Mouse (Mus musculus) forebrain, embryonic 11.5 days (tissue): ENCODE data around the gene Shank2. TPM values are rescaled to one million over a fixed set of nuclear protein-coding genes. Genes with fewer than 3 reads are reported as not detected.
A peak's percentile ranks its signal among the peaks of the same experiment; 100 is the strongest.

Experiments used
- ATAC-seq: fragments of 200-750 bp; cut with Nextera tagmentation; replicated peaks from 2 replicates; pipeline ENCODE4 v1.8.0; 2017; ENCODE audit warnings: moderate TSS enrichment; ENCODE audit not compliant: low FRiP score
- DNase-seq: peaks from one replicate; pipeline ENCODE4 v3.0.0-alpha.2; 2017; ENCODE audit warnings: low spot score
- H3K27ac ChIP-seq: fragments of 300-500 bp; sonication (generic); 2 replicates; pipeline ENCODE4 v1.5.1; 2014; ENCODE audit warnings: low read depth, low read length
- H3K27me3 ChIP-seq: fragments of 300-500 bp; sonication (generic); 2 replicates; pipeline ENCODE4 v1.6.1; 2014; ENCODE audit warnings: mild to moderate bottlenecking, low read length, mixed read lengths; ENCODE audit not compliant: control insufficient read depth, insufficient read depth
- H3K36me3 ChIP-seq: fragments of 300-500 bp; sonication (generic); 2 replicates; pipeline ENCODE4 v1.6.1; 2014; ENCODE audit warnings: mild to moderate bottlenecking, low read length, moderate library complexity, mixed read lengths; ENCODE audit not compliant: control insufficient read depth, insufficient read depth
- H3K4me1 ChIP-seq: fragments of 300-500 bp; sonication (generic); replicated peaks from 2 replicates; pipeline ENCODE4 v1.6.1; 2014; ENCODE audit warnings: low read length, mixed read lengths; ENCODE audit not compliant: control insufficient read depth, insufficient read depth
- H3K4me2 ChIP-seq: fragments of 300-500 bp; sonication (generic); 2 replicates; pipeline ENCODE4 v1.6.1; 2014; ENCODE audit warnings: low read depth, mild to moderate bottlenecking, low read length, moderate library complexity, mixed read lengths; ENCODE audit not compliant: severe bottlenecking
- H3K4me3 ChIP-seq: fragments of 300-500 bp; sonication (generic); 2 replicates; pipeline ENCODE4 v1.5.1; 2014; ENCODE audit warnings: low read depth, low read length
- H3K9ac ChIP-seq: fragments of 300-500 bp; sonication (generic); 2 replicates; pipeline ENCODE4 v1.6.1; 2014; ENCODE audit warnings: low read length
- H3K9me3 ChIP-seq: fragments of 300-500 bp; sonication (generic); 2 replicates; pipeline ENCODE4 v1.6.1; 2016; ENCODE audit warnings: low read length, mixed read lengths; ENCODE audit not compliant: control insufficient read depth
- WGBS: fragments of 180-500 bp; shearing (Covaris S2); extraction: QIAGEN DNeasy Blood & Tissue Kit; methylation state at CpG from one replicate; pipeline ENCODE4 v1.1.7; 2014; 5-methylcytosine and 5-hydroxymethylcytosine counted together
- polyA plus RNA-seq: library from polyadenylated mRNA; unstranded; fragments of >200 nt; fragmentation: Nextera tagmentation; extraction: Ambion mirVana; gene quantifications from 2 replicates; pipeline ENCODE4 v1.2.1, GENCODE M21; 2014

Shank2 gene
- polyA plus RNA-seq, 1 experiment from 2014 or later = 2.2 TPM

DNA sequence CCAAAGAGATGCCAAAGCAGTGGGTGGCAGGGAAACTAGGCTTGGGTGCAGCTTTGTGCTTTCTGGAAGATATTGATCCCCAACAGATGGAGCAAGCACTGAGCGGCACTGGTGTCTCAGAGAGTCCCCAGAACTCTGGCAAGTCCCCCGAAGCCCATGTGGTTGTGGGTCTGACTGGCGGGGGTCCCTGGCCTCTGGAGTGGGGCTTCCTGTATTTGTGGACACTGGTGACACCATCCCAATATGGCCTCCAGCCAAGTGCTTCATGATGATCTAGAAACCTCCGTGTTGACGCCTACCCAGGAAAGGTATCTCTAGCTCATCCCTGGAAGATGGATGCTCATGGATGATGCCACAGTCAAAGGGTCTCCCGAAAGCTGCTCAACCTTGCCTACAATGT is 172.1 kb downstream of the Shank2 start:
- Histone ChIP-seq H3K4me3 (no peak overlapping the region), H3K27me3 (peaks cover 14% of the 10 kb centered on the region)
- ATAC-seq = no peak

DNA sequence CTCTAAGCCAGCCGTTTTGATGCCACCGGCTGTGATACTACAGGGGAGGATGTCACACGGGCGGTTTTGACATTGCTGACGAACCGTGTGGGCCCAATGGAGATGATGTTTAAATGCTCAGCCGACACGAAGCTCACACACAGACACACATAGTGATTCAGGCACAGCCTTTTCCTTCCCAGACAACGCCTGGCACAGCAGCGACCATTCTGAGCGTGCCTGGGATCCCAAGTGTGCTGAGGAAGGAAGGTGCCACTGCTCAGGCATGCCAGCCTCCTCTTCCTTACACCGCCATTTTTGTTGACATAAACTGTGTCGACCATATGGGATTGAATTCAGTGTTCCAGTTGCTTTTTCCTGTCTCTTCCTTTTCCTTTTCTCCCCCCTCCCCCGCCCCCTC is 172.6 kb downstream of the Shank2 start:
- H3K27me3 ChIP-seq = peaks cover 14% of the 10 kb centered on the region
- ATAC-seq = no peak
- H3K9me3 ChIP-seq = no peaks in the 10 kb centered on the region
- no peaks in the 10 kb centered on the region for H3K4me1 ChIP-seq
- no peak for DNase-seq
- 86% methylated on average over 14 of the region's 14 CpGs for WGBS
- no peaks in the 10 kb centered on the region for H3K36me3 ChIP-seq
- H3K4me3 ChIP-seq = no peak overlapping the region
- no peak overlapping the region for H3K9ac ChIP-seq
- no peak overlapping the region for H3K27ac ChIP-seq
- H3K4me2 ChIP-seq = no peak overlapping the region

More for the DNA sequence above, 172.1 kb downstream of the Shank2 start:
- Histone ChIP-seq H3K9ac (no peak overlapping the region), H3K4me2 (no peak overlapping the region), H3K9me3 (no peaks in the 10 kb centered on the region), H3K36me3 (no peaks in the 10 kb centered on the region), H3K27ac (no peak overlapping the region), H3K4me1 (no peaks in the 10 kb centered on the region)
- 89% methylated on average over 6 of the region's 6 CpGs for WGBS
- no peak for DNase-seq

DNA sequence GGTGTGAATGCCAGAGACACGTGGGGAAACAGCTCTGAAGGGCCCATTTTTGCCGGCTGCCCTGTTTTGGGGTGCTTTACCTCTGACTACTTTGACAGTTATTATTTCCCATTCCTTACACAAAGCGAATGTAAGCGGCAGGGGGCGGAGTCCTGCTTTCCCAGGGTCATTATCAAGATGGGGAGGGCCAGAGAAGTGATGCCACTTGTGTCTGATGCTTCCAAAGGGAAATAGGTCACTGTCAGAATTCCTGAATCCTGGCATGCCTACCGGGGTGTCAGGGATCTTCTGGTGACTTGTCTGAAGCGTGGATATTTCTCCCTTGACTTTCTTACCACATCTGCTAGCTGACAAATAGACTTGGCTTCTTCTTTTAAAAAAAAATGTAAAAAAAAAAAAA is 173.3 kb downstream of the Shank2 start:
- ATAC-seq (no peak), DNase-seq (no peak)
- WGBS = 33% methylated on average over 7 of the region's 7 CpGs
- H3K27ac ChIP-seq = no peak overlapping the region
- no peaks in the 10 kb centered on the region for H3K9me3 ChIP-seq
- no peak overlapping the region for H3K9ac ChIP-seq
- no peak overlapping the region for H3K4me3 ChIP-seq
- no peaks in the 10 kb centered on the region for H3K4me1 ChIP-seq
- H3K36me3 ChIP-seq = no peaks in the 10 kb centered on the region
- H3K27me3 ChIP-seq = peaks cover 14% of the 10 kb centered on the region
- H3K4me2 ChIP-seq = peak overlapping the region; percentile 52; the same call in 1 of the 2 replicates

DNA sequence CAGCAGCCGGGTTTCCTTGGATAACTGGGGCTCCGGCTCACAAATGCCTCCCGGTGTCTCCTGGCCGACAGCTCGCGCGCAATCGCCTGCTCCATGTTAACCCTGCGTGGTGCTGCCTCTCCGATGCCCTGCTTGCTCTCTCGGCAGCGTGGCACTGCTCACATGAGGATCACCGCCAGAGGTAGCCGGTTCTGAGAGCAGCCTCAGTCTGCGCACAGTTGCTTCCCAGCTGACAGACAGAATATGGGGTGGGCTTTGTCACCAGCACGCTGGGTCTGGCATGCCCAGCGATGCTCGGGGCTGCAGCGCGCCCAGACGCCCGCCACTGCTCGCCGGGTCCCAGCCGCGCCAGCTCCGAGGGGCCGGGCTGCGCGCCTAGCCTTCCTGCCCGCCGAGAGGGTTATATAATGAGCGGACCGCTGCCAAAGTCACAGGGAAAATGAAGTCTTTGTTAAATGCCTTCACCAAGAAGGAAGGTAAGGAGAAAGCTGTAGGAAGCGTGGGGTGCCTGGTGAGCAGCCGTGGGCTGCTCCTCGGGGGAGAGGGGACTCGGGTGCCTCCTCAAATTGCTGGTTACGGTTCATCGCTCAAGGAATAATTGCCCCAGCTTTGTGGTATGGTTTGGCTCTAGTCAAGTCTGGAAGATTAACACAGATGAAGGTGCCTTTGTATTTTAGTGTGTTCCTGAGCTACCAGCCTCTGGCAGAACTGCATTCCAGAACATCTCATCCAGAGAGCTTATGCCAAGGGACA is 173.9 kb downstream of the Shank2 start:
- no peaks in the 10 kb centered on the region for H3K9me3 ChIP-seq
- H3K27me3 ChIP-seq = peaks cover 14% of the 10 kb centered on the region
- H3K4me2 ChIP-seq = peak overlapping the region; percentile 52
- ATAC-seq = 0 out of 2 replicates have a peak, but pooled peaks have one; percentile 36
- no peaks in the 10 kb centered on the region for H3K36me3 ChIP-seq
- DNase-seq = peak; percentile 60
- no peaks in the 10 kb centered on the region for H3K4me1 ChIP-seq
- H3K9ac ChIP-seq = peak overlapping the region; percentile 21; the same call in 1 of the 2 replicates
- H3K4me3 ChIP-seq = peak overlapping the region; percentile 21
- H3K27ac ChIP-seq = no peak overlapping the region
- 4% methylated on average over 40 of the region's 40 CpGs for WGBS

DNA sequence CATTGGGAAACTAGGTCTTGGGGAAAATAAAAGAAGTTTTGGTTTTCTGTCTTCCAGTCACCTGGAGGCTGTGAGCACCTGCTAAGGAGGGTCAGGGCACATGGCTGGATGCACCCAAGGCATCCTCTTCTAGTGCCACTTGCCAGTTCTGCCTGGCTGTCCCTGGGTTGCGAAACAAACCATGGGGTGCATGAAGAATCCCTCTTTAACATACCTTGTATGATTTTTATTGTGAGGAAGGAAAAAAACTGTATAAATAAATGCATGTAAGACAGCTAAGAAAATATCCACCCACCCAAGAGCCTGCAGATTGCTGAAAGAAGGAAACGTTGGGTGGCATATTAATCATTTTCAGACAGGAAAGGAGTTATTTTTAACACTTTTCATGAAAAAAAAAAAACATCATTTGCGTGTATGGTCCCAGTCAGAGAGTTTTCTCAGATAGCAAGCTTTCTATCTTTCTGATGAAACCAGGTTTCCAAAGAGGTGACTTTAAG is 174.6 kb downstream of the Shank2 start:
- Histone ChIP-seq H3K27ac (no peak overlapping the region), H3K27me3 (peaks cover 14% of the 10 kb centered on the region), H3K9me3 (no peaks in the 10 kb centered on the region), H3K36me3 (no peaks in the 10 kb centered on the region), H3K4me2 (peak overlapping the region; percentile 52; the same call in 1 of the 2 replicates), H3K4me3 (no peak overlapping the region; the same call in 1 of the 2 replicates), H3K4me1 (no peaks in the 10 kb centered on the region), H3K9ac (no peak overlapping the region)
- WGBS = 88% methylated on average over 3 of the region's 3 CpGs
- ATAC-seq (no peak), DNase-seq (no peak)

GRCm38 (mm10) chr7:144179436-144179835 is 177.7 kb downstream of the Shank2 start:
- H3K4me2 ChIP-seq = no peak overlapping the region
- peaks cover 14% of the 10 kb centered on the region for H3K27me3 ChIP-seq
- H3K27ac ChIP-seq = no peak overlapping the region
- H3K9me3 ChIP-seq = no peaks in the 10 kb centered on the region
- no peak overlapping the region for H3K4me3 ChIP-seq
- 94% methylated on average over 6 of the region's 6 CpGs for WGBS
- H3K4me1 ChIP-seq = no peaks in the 10 kb centered on the region
- no peaks in the 10 kb centered on the region for H3K36me3 ChIP-seq
- no peak overlapping the region for H3K9ac ChIP-seq
- ATAC-seq = no peak
- no peak for DNase-seq

- ATAC-seq (0 out of 2 replicates have a peak, but pooled peaks have one; percentile 27), DNase-seq (peak; percentile 76)
- Histone ChIP-seq H3K4me1 (no peaks in the 10 kb centered on the region), H3K4me2 (no peak overlapping the region), H3K4me3 (no peak overlapping the region), H3K9ac (no peak overlapping the region), H3K36me3 (no peaks in the 10 kb centered on the region), H3K27ac (no peak overlapping the region), H3K27me3 (peaks cover 4% of the 10 kb centered on the region), H3K9me3 (no peaks in the 10 kb centered on the region)
- 19% methylated on average over 6 of the region's 6 CpGs for WGBS
Measured at GRCm38 (mm10) chr7:144180885-144181284, 179.2 kb downstream of the Shank2 start.

DNA sequence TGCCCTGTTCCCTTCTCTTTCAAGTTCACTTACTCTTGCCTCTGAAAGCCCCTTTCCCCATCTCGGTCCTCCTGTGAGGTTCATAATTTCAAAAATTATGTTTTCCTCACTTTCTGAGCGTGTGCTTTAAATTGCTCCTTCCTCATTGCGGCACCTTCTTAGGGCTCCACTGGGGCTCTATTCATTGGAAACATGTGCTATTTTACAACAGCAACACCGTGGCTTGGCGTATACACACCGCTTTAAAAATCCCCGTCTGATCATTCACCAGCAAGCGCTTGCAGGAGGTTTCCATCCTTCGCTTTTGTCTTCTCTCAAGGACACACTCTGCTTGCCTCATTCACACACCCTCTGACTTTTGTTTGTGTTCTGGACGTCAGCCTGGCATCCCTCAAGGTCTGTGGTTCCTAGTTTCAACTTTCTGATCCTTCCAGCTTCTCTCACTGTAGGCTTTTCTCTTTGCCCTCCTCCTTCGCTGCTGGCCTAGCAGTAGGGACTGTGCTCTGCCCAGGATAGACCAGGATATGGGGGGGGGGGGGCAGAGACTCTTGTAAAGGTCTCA is 186.2 kb downstream of the Shank2 start:
- Histone ChIP-seq H3K4me3 (no peak overlapping the region), H3K9me3 (no peaks in the 10 kb centered on the region), H3K9ac (no peak overlapping the region), H3K27me3 (no peaks in the 10 kb centered on the region), H3K4me2 (no peak overlapping the region), H3K36me3 (no peaks in the 10 kb centered on the region), H3K4me1 (no peaks in the 10 kb centered on the region), H3K27ac (no peak overlapping the region)
- 79% methylated on average over 11 of the region's 11 CpGs for WGBS
- ATAC-seq (no peak), DNase-seq (no peak)
